Mouse (Mus musculus): Measurements from ENCODE around the gene Dennd1b. TPM values are rescaled to one million over a fixed set of nuclear protein-coding genes. Genes with fewer than 3 reads are reported as not detected.

Gene Dennd1b
- polyA plus RNA-seq, 1 experiment from 2014 or later = 10.4 TPM

GRCm38 (mm10) chr1:138967450-138967849 lies 4.2 kb downstream of the Dennd1b start:
- Histone ChIP-seq H3K9me3 (ENCODE audit: control insufficient read depth, low read length) (no peaks in the 10 kb centered on the region), H3K36me3 (ENCODE audit: control insufficient read depth, insufficient read depth, low read length) (no peaks in the 10 kb centered on the region), H3K4me3 (ENCODE audit: low read depth, low read length) (no peak overlapping the region), H3K4me2 (ENCODE audit: low read depth, low read length) (no peak overlapping the region), H3K27me3 (replicated peaks; ENCODE audit: control insufficient read depth, insufficient read depth, low read length) (no peaks in the 10 kb centered on the region), H3K9ac (ENCODE audit: low read depth, low read length) (no peak overlapping the region), H3K4me1 (ENCODE audit: control insufficient read depth, insufficient read depth, low read length) (no peaks in the 10 kb centered on the region), H3K27ac (replicated peaks; ENCODE audit: low read depth, low read length) (no peak overlapping the region)
- WGBS = 89% methylated on average over 7 of the region's 7 CpGs
- no peak for DNase-seq (ENCODE audit: low spot score)
- ATAC-seq (ENCODE audit: low read depth) = no peak

- no peaks in the 10 kb centered on the region for H3K4me1 ChIP-seq (ENCODE audit: control insufficient read depth, insufficient read depth, low read length)
- no peak for ATAC-seq (ENCODE audit: low read depth)
- WGBS = 78% methylated on average over 4 of the region's 4 CpGs
These were observed 6.8 kb downstream of the Dennd1b start for GRCm38 (mm10) chr1:138970053-138970452.

GRCm38 (mm10) chr1:138973541-138974224 lies 10.4 kb downstream of the Dennd1b start:
- 79% methylated on average over 6 of the region's 6 CpGs for WGBS
- Histone ChIP-seq H3K4me2 (ENCODE audit: low read depth, low read length) (no peak overlapping the region), H3K4me1 (ENCODE audit: control insufficient read depth, insufficient read depth, low read length) (no peaks in the 10 kb centered on the region), H3K9ac (ENCODE audit: low read depth, low read length) (no peak overlapping the region), H3K36me3 (ENCODE audit: control insufficient read depth, insufficient read depth, low read length) (no peaks in the 10 kb centered on the region), H3K9me3 (ENCODE audit: control insufficient read depth, low read length) (no peaks in the 10 kb centered on the region), H3K27ac (replicated peaks; ENCODE audit: low read depth, low read length) (no peak overlapping the region), H3K4me3 (ENCODE audit: low read depth, low read length) (no peak overlapping the region), H3K27me3 (replicated peaks; ENCODE audit: control insufficient read depth, insufficient read depth, low read length) (no peaks in the 10 kb centered on the region)
- no peak for ATAC-seq (ENCODE audit: low read depth)
- no peak for DNase-seq (ENCODE audit: low spot score)

More at GRCm38 (mm10) chr1:138970053-138970452, 6.8 kb downstream of the Dennd1b start:
- H3K27ac ChIP-seq (replicated peaks; ENCODE audit: low read depth, low read length) = no peak overlapping the region
- DNase-seq (ENCODE audit: low spot score) = no peak
- H3K9me3 ChIP-seq (ENCODE audit: control insufficient read depth, low read length) = no peaks in the 10 kb centered on the region
- H3K9ac ChIP-seq (ENCODE audit: low read depth, low read length) = no peak overlapping the region
- no peaks in the 10 kb centered on the region for H3K27me3 ChIP-seq (replicated peaks; ENCODE audit: control insufficient read depth, insufficient read depth, low read length)
- no peaks in the 10 kb centered on the region for H3K36me3 ChIP-seq (ENCODE audit: control insufficient read depth, insufficient read depth, low read length)
- no peak overlapping the region for H3K4me3 ChIP-seq (ENCODE audit: low read depth, low read length)
- H3K4me2 ChIP-seq (ENCODE audit: low read depth, low read length) = no peak overlapping the region

GRCm38 (mm10) chr1:138974836-138975235 lies 11.6 kb downstream of the Dennd1b start:
- H3K36me3 ChIP-seq (ENCODE audit: control insufficient read depth, insufficient read depth, low read length) = no peaks in the 10 kb centered on the region
- no peak overlapping the region for H3K4me3 ChIP-seq (ENCODE audit: low read depth, low read length)
- no peak overlapping the region for H3K4me2 ChIP-seq (ENCODE audit: low read depth, low read length)
- no peak for DNase-seq (ENCODE audit: low spot score)
- no peak overlapping the region for H3K9ac ChIP-seq (ENCODE audit: low read depth, low read length)
- no peaks in the 10 kb centered on the region for H3K9me3 ChIP-seq (ENCODE audit: control insufficient read depth, low read length)
- no peaks in the 10 kb centered on the region for H3K27me3 ChIP-seq (replicated peaks; ENCODE audit: control insufficient read depth, insufficient read depth, low read length)
- ATAC-seq (ENCODE audit: low read depth) = no peak
- WGBS = 74% methylated on average over 8 of the region's 8 CpGs
- no peaks in the 10 kb centered on the region for H3K4me1 ChIP-seq (ENCODE audit: control insufficient read depth, insufficient read depth, low read length)
- H3K27ac ChIP-seq (replicated peaks; ENCODE audit: low read depth, low read length) = no peak overlapping the region

- DNase-seq (ENCODE audit: low spot score) (no peak), ATAC-seq (ENCODE audit: low read depth) (no peak)
- Histone ChIP-seq H3K36me3 (ENCODE audit: control insufficient read depth, insufficient read depth, low read length) (no peaks in the 10 kb centered on the region), H3K27me3 (replicated peaks; ENCODE audit: control insufficient read depth, insufficient read depth, low read length) (no peaks in the 10 kb centered on the region), H3K27ac (replicated peaks; ENCODE audit: low read depth, low read length) (no peak overlapping the region), H3K4me2 (ENCODE audit: low read depth, low read length) (no peak overlapping the region), H3K9me3 (ENCODE audit: control insufficient read depth, low read length) (no peaks in the 10 kb centered on the region), H3K4me1 (ENCODE audit: control insufficient read depth, insufficient read depth, low read length) (no peaks in the 10 kb centered on the region), H3K4me3 (ENCODE audit: low read depth, low read length) (no peak overlapping the region), H3K9ac (ENCODE audit: low read depth, low read length) (no peak overlapping the region)
- WGBS = 65% methylated on average over 1 of the region's 1 CpGs
These were observed 12.7 kb downstream of the Dennd1b start for GRCm38 (mm10) chr1:138975945-138976344.

- peak; percentile 19 for DNase-seq (ENCODE audit: low spot score)
- no peak overlapping the region for H3K9ac ChIP-seq (ENCODE audit: low read depth, low read length)
- no peaks in the 10 kb centered on the region for H3K36me3 ChIP-seq (ENCODE audit: control insufficient read depth, insufficient read depth, low read length)
- WGBS = 62% methylated on average over 7 of the region's 7 CpGs
- H3K27me3 ChIP-seq (replicated peaks; ENCODE audit: control insufficient read depth, insufficient read depth, low read length) = no peaks in the 10 kb centered on the region
- no peak for ATAC-seq (ENCODE audit: low read depth)
- no peak overlapping the region for H3K4me2 ChIP-seq (ENCODE audit: low read depth, low read length)
- H3K4me1 ChIP-seq (ENCODE audit: control insufficient read depth, insufficient read depth, low read length) = no peaks in the 10 kb centered on the region
- no peaks in the 10 kb centered on the region for H3K9me3 ChIP-seq (ENCODE audit: control insufficient read depth, low read length)
- H3K4me3 ChIP-seq (ENCODE audit: low read depth, low read length) = no peak overlapping the region
- no peak overlapping the region for H3K27ac ChIP-seq (replicated peaks; ENCODE audit: low read depth, low read length)
These were observed 19.0 kb downstream of the Dennd1b start for GRCm38 (mm10) chr1:138982203-138982602.

- H3K9ac ChIP-seq (ENCODE audit: low read depth, low read length) = no peak overlapping the region
- no peak overlapping the region for H3K4me3 ChIP-seq (ENCODE audit: low read depth, low read length)
- H3K27me3 ChIP-seq (replicated peaks; ENCODE audit: control insufficient read depth, insufficient read depth, low read length) = no peaks in the 10 kb centered on the region
- no peaks in the 10 kb centered on the region for H3K4me1 ChIP-seq (ENCODE audit: control insufficient read depth, insufficient read depth, low read length)
- no peaks in the 10 kb centered on the region for H3K36me3 ChIP-seq (ENCODE audit: control insufficient read depth, insufficient read depth, low read length)
- no peak overlapping the region for H3K27ac ChIP-seq (replicated peaks; ENCODE audit: low read depth, low read length)
- 71% methylated on average over 5 of the region's 5 CpGs for WGBS
- no peaks in the 10 kb centered on the region for H3K9me3 ChIP-seq (ENCODE audit: control insufficient read depth, low read length)
- DNase-seq (ENCODE audit: low spot score) (no peak), ATAC-seq (ENCODE audit: low read depth) (no peak)
- no peak overlapping the region for H3K4me2 ChIP-seq (ENCODE audit: low read depth, low read length)
These were observed 19.4 kb downstream of the Dennd1b start for GRCm38 (mm10) chr1:138982611-138983010.

- Histone ChIP-seq H3K36me3 (ENCODE audit: control insufficient read depth, insufficient read depth, low read length) (no peaks in the 10 kb centered on the region), H3K4me1 (ENCODE audit: control insufficient read depth, insufficient read depth, low read length) (no peaks in the 10 kb centered on the region), H3K4me2 (ENCODE audit: low read depth, low read length) (no peak overlapping the region), H3K9ac (ENCODE audit: low read depth, low read length) (no peak overlapping the region), H3K27ac (replicated peaks; ENCODE audit: low read depth, low read length) (no peak overlapping the region), H3K9me3 (ENCODE audit: control insufficient read depth, low read length) (no peaks in the 10 kb centered on the region), H3K4me3 (ENCODE audit: low read depth, low read length) (no peak overlapping the region), H3K27me3 (replicated peaks; ENCODE audit: control insufficient read depth, insufficient read depth, low read length) (no peaks in the 10 kb centered on the region)
- DNase-seq (ENCODE audit: low spot score) (no peak), ATAC-seq (ENCODE audit: low read depth) (no peak)
- 63% methylated on average over 2 of the region's 2 CpGs for WGBS
These were observed 19.8 kb downstream of the Dennd1b start for GRCm38 (mm10) chr1:138983064-138983463.

- Histone ChIP-seq H3K4me3 (ENCODE audit: low read depth, low read length) (no peak overlapping the region), H3K9me3 (ENCODE audit: control insufficient read depth, low read length) (no peaks in the 10 kb centered on the region), H3K27ac (replicated peaks; ENCODE audit: low read depth, low read length) (no peak overlapping the region), H3K36me3 (ENCODE audit: control insufficient read depth, insufficient read depth, low read length) (no peaks in the 10 kb centered on the region), H3K4me1 (ENCODE audit: control insufficient read depth, insufficient read depth, low read length) (no peaks in the 10 kb centered on the region), H3K4me2 (ENCODE audit: low read depth, low read length) (no peak overlapping the region), H3K9ac (ENCODE audit: low read depth, low read length) (no peak overlapping the region), H3K27me3 (replicated peaks; ENCODE audit: control insufficient read depth, insufficient read depth, low read length) (no peaks in the 10 kb centered on the region)
- 61% methylated on average over 6 of the region's 6 CpGs for WGBS
- DNase-seq (ENCODE audit: low spot score) = no peak
- no peak for ATAC-seq (ENCODE audit: low read depth)
These were observed 20.2 kb downstream of the Dennd1b start for GRCm38 (mm10) chr1:138983465-138983864.

Data from embryonic facial prominence, embryonic 14.5 days (tissue).